Mouse (Mus musculus) forelimb bud, embryonic 11.5 days (tissue): ENCODE results near the gene Vkorc1.
"Not testable (repeated sequence)": the region's sequence is repeated elsewhere in the genome, so short reads cannot be mapped to it uniquely, and the experiment has no call there.

Experiments used
- DNase-seq: peaks from one replicate; pipeline ENCODE4 v3.0.0-alpha.2; 2012; ENCODE audit warnings: low read depth, low spot score

Vkorc1 gene

GRCm38 (mm10) chr7:127895442-127895841 lies at the start of gene Vkorc1, which contains the start of gene Gm21974:
TSS of gene Vkorc1 (minus strand) at chr7:127895617.
TSS of gene Gm21974 (minus strand) at chr7:127895454.
- peak; percentile 96 for DNase-seq

GRCm38 (mm10) chr7:127944614-127945013 lies 49.2 kb upstream of the Vkorc1 start:
- no peak for DNase-seq

GRCm38 (mm10) chr7:127942097-127942496 lies 46.7 kb upstream of the Vkorc1 start:
- DNase-seq: not testable (repeated sequence)

- no peak for DNase-seq
Measured at GRCm38 (mm10) chr7:127936216-127936884, 40.9 kb upstream of the Vkorc1 start.

- no peak for DNase-seq
Measured at GRCm38 (mm10) chr7:127935748-127936159, 40.3 kb upstream of the Vkorc1 start.

- peak; percentile 93 for DNase-seq
Measured at GRCm38 (mm10) chr7:127935028-127935722, 39.8 kb upstream of the Vkorc1 start.

GRCm38 (mm10) chr7:127934075-127934474 lies 38.7 kb upstream of the Vkorc1 start:
- no peak for DNase-seq

GRCm38 (mm10) chr7:127932273-127933031 lies 37.0 kb upstream of the Vkorc1 start:
- no peak for DNase-seq

GRCm38 (mm10) chr7:127931351-127932135 lies 36.1 kb upstream of the Vkorc1 start:
- no peak for DNase-seq

GRCm38 (mm10) chr7:127930636-127931035 lies 35.2 kb upstream of the Vkorc1 start:
- no peak for DNase-seq

- DNase-seq: no peak
Measured at GRCm38 (mm10) chr7:127929923-127930322, 34.5 kb upstream of the Vkorc1 start, which contains the start of gene Prss8. TSS of gene Prss8 (minus strand) at chr7:127930104.

- no peak for DNase-seq
Measured at GRCm38 (mm10) chr7:127928596-127928995, 33.2 kb upstream of the Vkorc1 start.

GRCm38 (mm10) chr7:127927726-127928125 lies 32.3 kb upstream of the Vkorc1 start:
- no peak for DNase-seq

- no peak for DNase-seq
Measured at GRCm38 (mm10) chr7:127926846-127927245, 31.4 kb upstream of the Vkorc1 start.

GRCm38 (mm10) chr7:127926066-127926465 lies 30.6 kb upstream of the Vkorc1 start:
- DNase-seq: no peak

- no peak for DNase-seq
Measured at GRCm38 (mm10) chr7:127925252-127925651, 29.8 kb upstream of the Vkorc1 start.

GRCm38 (mm10) chr7:127923714-127924113 lies 28.3 kb upstream of the Vkorc1 start:
- no peak for DNase-seq

- DNase-seq: no peak
Measured at GRCm38 (mm10) chr7:127922451-127923275, 27.2 kb upstream of the Vkorc1 start.

GRCm38 (mm10) chr7:127921516-127921915 lies 26.1 kb upstream of the Vkorc1 start:
- DNase-seq: no peak

- no peak for DNase-seq
Measured at GRCm38 (mm10) chr7:127919290-127919689, 23.9 kb upstream of the Vkorc1 start.

GRCm38 (mm10) chr7:127918203-127918602 lies 22.8 kb upstream of the Vkorc1 start:
- DNase-seq: no peak
